Mouse (Mus musculus) T-helper 17 cell (primary cell): Measurements from ENCODE around the gene Tnr.

Experiments
- in situ Hi-C, 2 experiments: fragments of 300-600 bp; cut with MboI, MseI; formaldehyde crosslinking; loops; 1 replicate in 1 of 2; 2 replicates in 1 of 2; pipeline ENCODE4 v1.15.1; 2025; ENCODE audit warnings: high pct_unique_total_duplicates in 2 of 2

Tnr gene

DNA sequence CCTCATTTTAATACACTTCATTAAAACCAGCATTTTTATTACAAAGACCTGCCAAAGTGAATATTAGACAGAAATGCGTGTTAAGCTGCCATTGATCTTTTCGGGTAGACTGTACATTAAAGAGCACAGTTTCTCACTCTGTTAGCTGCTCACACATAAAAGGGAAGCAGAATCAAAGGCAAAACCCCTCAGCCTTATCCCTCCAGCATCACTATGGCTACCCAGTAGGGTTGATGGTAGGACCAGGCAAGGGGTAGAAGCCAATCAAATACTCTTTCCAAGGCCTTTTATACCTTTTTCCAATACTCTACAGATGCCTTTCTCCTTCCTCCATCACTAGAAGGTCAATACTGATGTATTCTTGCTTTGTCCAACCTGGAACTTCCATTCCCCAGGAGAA is 269.0 kb downstream of the Tnr start:
- in situ Hi-C loops: no loop called here

DNA sequence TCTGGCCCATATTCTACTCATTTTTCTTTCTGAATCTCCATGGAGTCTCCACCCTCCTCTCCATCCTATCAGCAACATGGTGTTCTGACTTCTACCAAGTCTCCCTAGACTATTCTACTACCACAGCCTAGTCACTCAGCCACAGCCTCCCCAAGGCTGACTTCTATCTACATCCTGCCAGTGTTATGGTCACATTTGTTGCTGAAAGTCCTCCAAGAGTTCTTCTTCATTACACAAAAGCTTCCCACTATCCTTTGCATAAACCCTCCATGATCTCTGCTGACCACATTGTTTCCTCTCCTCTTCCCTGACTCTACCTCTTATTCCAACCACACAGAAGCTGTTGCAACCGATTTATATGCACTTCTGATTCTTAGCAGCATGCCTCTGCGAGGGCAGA is 272.5 kb downstream of the Tnr start:
- in situ Hi-C loops: loop anchor here in 1 of 2 experiments (5.0 kb wide), 1 partner anchor 51 kb away; no protein-coding TSS in a partner anchor

DNA sequence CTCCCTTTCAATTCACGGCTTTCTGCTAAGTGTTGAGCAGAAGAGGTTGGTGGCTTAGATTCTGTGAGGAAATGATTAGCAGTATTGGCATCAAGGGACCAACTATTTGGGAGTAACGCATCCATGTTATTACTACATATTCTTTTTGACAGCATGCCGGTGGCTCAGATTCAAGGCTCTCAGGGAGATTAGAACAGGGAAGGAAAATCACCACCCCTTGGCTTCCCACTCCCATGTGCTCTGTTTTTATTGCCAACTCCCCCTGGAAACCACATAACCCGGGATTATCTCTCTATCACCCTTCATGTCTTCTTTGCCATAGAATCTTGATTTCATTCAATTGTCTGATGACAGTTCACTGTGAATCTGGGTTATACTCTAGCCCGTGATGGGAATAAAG is 276.8 kb downstream of the Tnr start:
- in situ Hi-C loops: no loop called here

DNA sequence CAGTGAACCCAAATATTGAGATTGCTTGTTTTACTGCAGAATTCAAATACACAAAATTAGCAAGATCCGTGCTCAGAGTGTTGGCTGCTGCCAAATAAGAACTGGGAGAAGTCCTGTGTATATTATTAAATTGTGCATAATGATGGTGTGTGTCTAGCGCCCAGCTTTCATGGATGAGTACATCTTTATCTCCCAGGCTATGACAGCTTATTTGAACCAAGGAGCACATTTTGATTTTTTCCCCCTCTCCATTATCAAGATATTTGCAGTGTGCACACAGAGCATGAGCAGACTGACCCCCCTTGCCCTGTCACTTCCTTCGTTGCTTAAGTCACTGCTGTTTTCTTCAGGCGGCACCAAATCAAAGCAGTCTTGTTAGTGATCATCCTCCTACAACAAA is 278.2 kb downstream of the Tnr start:
- in situ Hi-C loops: no loop called here

GRCm38 (mm10) chr1:159803711-159804110 is 280.1 kb downstream of the Tnr start:
- in situ Hi-C loops: no loop called here

- in situ Hi-C loops: no loop called here
These were observed 285.9 kb downstream of the Tnr start for GRCm38 (mm10) chr1:159809493-159809892.

GRCm38 (mm10) chr1:159811805-159812204 is 288.2 kb downstream of the Tnr start:
- in situ Hi-C loops: no loop called here

DNA sequence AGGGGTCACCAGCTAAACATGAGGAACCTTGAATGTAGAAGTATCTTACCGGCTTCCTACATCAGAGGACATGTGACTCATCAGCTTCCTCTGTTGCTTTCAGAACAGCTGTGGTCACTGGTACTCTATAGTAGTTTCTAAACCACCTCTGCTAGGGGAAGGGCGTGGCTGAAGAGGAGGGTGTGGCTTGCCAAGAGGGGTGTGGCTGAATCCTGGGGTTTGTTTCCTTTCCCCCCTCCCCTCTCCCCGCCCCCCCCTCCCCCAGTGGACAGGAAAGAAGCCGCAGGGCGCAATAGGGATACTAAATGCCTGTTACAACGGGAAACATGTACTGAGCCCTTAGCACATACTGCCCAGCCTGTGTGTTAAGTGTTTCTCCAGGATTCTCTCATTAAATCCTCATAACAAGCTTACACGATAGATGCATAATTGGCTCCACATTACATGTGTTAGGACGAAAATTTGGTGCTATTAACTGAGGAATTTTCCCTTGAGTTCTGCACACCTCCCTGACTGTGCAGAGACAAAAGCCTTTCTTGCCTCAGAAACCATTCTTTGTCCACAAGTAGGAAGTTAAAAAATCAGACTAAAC is 289.3 kb downstream of the Tnr start:
- in situ Hi-C loops: no loop called here

GRCm38 (mm10) chr1:159814348-159814747 is 290.8 kb downstream of the Tnr start:
- in situ Hi-C loops: no loop called here

GRCm38 (mm10) chr1:159816614-159817371 is 293.2 kb downstream of the Tnr start:
- in situ Hi-C loops: no loop called here

DNA sequence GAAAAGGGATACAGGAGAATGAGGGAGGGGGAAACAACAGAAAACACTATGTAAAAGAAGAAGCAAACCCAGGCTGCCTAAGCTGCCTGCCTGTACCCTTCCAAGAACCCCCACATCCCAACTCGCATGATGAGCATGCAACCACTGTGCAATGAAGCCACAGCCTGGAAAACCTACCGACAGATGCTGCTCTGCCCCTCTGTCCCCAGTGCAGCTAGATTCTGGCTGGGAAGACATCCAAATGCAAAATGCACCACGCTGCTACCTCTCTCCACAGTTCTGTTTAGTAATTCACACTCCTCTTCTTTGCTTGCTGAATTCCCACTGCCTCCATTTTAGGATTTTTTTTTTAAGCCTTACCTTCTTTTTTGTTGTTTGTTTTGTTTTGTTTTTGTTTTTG is 295.9 kb downstream of the Tnr start:
- in situ Hi-C loops: no loop called here

DNA sequence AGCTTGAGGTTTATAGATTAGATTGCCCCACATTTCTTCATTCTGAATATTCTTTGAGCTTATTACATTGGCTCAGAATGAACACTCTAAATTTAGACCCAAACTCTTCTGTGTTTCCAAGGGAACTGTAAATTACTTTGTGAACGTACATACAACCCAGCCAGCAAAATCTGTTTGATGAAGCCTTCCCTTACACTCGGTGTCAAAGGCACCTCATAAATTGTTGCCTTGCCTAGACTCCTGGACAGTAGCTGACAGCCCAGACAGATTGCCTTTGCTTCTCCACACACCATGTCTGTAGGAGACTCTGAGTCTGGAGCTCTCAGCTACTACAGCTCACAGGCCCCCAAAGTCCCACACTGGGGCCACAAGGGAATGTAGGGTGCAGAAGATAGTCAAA is 298.8 kb downstream of the Tnr start:
- in situ Hi-C loops: no loop called here

DNA sequence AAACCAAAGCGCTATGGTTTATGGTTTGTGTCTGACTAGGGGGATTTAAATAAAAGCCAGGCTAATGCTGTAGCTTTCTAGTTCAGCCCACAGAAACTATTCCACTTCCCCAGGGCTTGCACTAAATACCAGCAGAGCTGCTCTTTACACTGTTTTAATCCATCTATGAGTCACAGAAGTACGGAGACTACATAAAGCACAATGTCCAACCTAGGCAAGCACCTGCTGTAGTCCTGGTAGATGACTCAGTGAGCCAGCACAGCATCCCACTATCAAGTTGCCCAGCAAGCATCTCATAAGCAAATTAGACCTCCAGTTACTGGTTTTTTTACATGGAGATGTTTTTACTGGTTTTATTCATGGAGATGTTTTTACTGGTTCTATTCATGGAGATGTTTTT is 305.0 kb downstream of the Tnr start:
- in situ Hi-C loops: no loop called here

DNA sequence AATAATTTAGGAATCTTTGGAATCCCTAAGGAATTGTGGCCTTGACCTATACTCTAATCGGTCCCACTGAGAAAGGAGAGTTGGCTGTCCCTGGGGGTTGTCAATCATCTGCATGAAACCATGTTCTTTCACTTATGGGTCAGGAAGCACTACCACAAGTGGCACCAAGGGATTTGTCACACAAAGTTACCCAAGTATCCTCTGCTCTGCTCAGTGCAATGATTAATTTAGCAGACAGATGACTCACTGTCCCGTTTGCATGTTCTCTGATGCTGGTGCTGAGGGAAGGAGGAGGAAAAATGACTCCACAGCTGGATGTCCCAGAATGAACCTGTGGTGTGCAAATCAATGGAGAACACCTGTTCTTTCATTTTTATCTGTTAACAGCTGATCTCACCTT is 309.6 kb downstream of the Tnr start:
- in situ Hi-C loops: no loop called here

DNA sequence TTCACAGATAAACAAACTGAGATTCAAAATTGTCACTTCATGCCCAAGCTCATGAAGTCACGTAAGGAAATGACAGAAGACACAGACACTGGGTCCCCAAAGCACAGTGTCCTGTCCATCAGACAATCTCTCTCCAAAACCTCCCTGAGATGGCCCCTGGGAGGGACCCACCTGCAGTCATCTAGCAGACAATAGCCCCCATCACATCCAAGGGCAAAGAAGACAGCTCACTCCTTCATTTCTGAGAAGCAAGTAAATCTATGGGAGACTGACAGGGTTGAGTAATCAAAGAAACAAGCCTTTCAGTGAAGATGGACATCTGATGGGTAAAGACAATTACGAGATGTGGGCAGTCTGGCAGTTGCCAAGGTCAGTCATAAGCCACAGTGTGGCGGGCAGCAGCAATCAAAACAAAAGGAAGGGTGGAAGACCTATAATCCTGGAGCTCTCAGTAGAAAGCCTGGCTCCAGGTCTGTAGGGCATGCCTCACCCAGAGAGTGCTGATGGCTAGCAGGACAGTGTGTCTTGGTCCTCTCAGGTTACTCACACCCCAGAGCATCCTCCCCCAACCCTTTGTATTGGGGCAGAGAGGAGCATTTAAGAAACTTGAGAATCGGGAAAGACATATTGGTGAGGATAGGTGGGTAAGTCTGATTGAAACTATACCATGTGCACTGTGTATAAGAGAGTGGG is 310.2 kb downstream of the Tnr start:
- in situ Hi-C loops: no loop called here

DNA sequence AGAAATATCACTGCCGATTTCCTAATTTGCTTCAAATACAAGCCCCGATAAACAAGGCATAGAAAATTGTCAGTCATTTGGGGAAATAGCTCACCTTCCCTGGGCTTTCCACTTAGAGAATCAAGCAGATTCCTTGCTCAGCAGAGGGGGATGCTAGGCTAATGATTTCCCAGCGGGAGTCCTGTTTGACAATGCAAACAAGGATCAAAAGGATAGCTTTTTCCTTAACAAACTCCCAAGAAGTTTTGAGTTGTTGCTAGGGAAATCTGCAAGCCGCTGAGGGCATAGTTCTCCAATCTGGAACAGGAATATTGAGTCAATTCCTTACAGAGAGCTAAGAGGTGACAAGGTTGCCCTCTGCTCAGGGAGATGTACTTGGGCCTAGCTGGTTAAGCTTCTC is 311.6 kb downstream of the Tnr start:
- in situ Hi-C loops: no loop called here

DNA sequence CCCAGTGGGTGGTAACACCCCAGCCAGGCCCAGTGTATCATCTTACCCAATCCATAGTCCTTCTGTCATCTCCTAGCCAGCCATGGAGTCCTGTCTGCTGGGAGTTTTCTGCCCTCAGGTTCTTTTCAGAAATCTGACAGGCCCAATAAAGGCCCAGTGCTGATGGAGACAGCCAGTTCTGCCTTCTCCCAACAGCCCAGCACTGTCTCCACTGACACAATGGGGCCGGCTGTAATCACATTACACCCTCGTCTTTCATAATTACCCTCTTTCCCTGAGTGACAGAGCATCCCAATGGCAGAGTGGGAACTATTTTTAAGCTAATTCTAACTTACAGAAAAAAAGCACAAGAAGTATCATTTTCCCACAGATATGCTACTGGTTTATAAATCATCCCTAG is 316.8 kb downstream of the Tnr start:
- in situ Hi-C loops: loop anchor here in 1 of 2 experiments (5.0 kb wide), 1 partner anchor 67 kb away; no protein-coding TSS in a partner anchor

GRCm38 (mm10) chr1:159842876-159843275 is 319.3 kb downstream of the Tnr start:
- in situ Hi-C loops: loop anchor here in 1 of 2 experiments (5.0 kb wide), 1 partner anchor 64 kb away; no protein-coding TSS in a partner anchor

DNA sequence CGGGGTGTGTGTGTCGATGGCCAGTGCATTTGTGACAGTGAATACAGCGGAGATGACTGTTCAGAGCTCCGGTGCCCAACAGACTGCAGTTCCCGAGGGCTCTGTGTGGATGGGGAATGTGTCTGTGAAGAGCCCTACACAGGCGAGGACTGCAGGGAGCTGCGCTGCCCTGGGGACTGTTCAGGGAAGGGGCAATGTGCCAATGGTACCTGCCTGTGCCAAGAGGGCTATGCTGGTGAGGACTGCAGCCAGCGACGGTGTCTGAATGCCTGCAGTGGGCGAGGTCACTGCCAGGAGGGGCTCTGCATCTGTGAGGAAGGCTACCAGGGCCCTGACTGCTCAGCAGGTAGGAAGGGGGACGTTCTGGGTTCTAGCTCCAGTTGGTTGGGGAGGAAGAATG is 328.5 kb downstream of the Tnr start:
- in situ Hi-C loops: loop anchor here in 1 of 2 experiments (25.0 kb wide), 1 partner anchor 990 kb away; no protein-coding TSS in a partner anchor

GRCm38 (mm10) chr1:159854261-159854660 is 330.7 kb downstream of the Tnr start:
- in situ Hi-C loops: loop anchor here in 1 of 2 experiments (25.0 kb wide), 1 partner anchor 992 kb away; no protein-coding TSS in a partner anchor

DNA sequence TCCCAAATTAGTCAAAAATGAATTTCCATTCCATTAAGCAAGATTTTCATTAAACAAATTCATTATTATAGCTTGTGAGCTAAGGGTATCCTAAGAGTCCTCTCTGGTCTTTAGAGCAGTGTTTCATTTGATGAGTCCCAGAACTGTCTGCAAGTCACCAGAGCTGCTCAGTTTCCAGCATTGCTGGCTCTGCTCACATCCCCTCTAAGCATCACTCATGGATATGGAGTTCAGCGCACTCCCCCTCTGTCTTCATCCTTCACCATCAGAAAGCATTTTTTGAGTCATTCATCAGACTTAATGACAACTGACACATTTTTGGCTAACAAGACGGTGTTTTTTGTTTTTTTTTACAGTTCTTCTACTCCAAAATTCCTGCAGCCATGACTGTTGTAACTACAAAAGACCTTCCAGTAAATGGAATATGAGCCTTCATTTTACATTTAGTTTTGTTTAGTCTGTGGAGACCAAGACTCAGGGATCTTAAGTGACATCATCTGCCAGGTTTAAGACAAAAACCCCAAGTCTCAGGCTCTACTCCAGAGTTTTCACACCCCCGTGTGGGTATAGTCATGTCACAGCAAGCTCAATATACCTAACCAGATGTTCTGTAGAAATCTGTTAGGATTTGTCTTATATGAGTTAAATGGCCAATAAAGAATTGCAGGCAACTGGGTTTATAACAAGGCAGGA is 338.4 kb downstream of the Tnr start:
- in situ Hi-C loops: loop anchor here in 1 of 2 experiments (25.0 kb wide), 1 partner anchor 1000 kb away; no protein-coding TSS in a partner anchor

DNA sequence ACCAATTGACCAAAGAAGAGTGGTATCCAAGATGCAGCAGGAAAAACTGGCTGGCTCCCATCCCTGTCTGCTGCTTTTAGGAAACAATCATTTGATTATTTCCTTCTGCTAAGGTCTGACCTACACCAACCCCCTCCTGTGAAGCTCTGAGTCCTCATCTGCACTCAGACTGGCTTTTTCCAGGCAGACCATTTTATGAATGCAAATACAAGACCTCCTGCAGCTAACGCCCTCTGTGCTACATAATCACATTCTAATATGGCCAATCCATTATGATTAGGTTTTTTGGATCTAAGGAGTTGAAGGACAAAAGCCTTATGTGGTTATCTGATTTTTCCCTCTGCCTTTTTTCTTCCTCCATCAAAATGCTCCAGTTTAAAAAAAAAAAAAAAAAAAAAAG is 342.1 kb downstream of the Tnr start:
- in situ Hi-C loops: loop anchor here in 1 of 2 experiments (25.0 kb wide), 1 partner anchor 1003 kb away; no protein-coding TSS in a partner anchor
